Mouse (Mus musculus) spleen, adult 18-20 months (tissue): ENCODE data around the gene Olfr1443.
A peak's percentile ranks its signal among the peaks of the same experiment; 100 is the strongest.
"Not testable (repeated sequence)": the region's sequence is repeated elsewhere in the genome, so short reads cannot be mapped to it uniquely, and the experiment has no call there.

Source experiments
- DNase-seq, 2 experiments: peaks; one replicate each; pipeline ENCODE4 v3.0.0; 2022; ENCODE audit warnings: mixed read lengths in 2 of 2

Olfr1443 gene

GRCm38 (mm10) chr19:12677812-12678211 lies at the start of gene Olfr1443:
Gene Olfr1443, plus strand, starts transcription at chr19:12678112.
- DNase-seq, result no peak

GRCm38 (mm10) chr19:12633176-12633575 lies 44.7 kb upstream of the Olfr1443 start, which contains the start of gene Glyat:
Gene Glyat, plus strand, starts transcription at chr19:12633308.
- DNase-seq, result no peak

GRCm38 (mm10) chr19:12634259-12634658 lies 43.7 kb upstream of the Olfr1443 start:
- DNase-seq, result no peak

DNA sequence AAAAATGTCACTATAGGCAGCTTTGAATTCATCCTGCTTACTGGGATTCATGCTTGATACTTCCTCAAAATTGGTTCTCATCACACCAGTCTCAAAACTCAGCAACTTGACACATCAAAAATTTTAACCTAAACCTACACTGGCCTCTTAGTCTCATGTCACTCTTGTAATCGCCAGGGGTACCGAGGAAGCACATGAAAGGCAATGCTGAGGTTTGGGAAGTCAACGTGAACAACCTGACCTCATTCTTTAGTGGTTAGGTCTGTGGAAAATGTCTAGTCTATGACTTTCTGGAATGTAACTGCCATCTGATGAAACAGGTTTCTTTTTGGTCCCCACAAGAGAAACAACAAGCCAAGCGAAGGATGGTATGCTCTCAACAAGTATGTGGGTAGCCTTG lies 42.9 kb upstream of the Olfr1443 start:
- DNase-seq, result no peak

DNA sequence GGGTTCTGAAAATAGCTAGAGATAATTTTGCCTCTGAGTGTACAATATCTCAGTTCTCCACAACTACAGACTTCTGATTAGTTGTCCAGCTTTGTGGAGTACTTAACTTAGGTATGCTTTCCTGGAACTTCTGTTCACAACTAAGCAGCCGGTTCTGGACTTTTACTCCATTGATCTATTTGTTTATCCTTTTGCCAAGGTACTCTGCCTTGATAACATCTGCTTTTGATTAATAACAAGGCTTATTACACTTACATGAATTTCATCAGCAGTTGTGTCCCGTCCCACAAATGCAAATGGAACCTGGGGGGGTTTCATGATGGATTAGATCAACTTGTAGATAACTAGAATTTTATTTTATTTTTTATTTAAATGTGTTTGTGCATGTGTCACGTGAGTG lies 41.0 kb upstream of the Olfr1443 start:
- DNase-seq, result no peak

- no peak for DNase-seq
Measured at GRCm38 (mm10) chr19:12638049-12638448, 39.9 kb upstream of the Olfr1443 start.

- no peak for DNase-seq
Measured at GRCm38 (mm10) chr19:12649511-12649910, 28.4 kb upstream of the Olfr1443 start.

DNA sequence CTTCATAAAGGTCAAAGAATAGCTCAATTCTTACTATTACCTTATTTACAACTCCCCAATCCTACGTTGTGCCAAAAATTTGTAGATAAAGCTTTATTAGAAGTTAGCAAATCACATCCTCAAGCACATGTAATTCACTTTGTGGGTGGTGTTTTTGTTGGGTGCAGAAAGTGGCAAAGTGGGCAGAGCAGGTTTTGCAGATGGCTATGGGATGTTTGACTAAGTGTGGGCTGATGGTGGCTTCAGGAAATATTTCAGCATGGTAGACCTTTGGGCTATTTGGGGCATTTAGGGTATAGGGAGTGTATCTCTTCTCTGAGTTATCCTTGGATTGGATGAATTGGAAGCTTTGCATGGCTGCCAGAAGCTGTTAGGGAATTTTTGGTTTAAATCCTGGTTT lies 11.8 kb upstream of the Olfr1443 start:
- DNase-seq, result no peak

- DNase-seq, result not testable (repeated sequence)
Measured at GRCm38 (mm10) chr19:12668601-12669000, 9.3 kb upstream of the Olfr1443 start.

GRCm38 (mm10) chr19:12670139-12670538 lies 7.8 kb upstream of the Olfr1443 start, which contains the start of gene Olfr1442:
Gene Olfr1442, plus strand, starts transcription at chr19:12670439.
- DNase-seq, result no peak

DNA sequence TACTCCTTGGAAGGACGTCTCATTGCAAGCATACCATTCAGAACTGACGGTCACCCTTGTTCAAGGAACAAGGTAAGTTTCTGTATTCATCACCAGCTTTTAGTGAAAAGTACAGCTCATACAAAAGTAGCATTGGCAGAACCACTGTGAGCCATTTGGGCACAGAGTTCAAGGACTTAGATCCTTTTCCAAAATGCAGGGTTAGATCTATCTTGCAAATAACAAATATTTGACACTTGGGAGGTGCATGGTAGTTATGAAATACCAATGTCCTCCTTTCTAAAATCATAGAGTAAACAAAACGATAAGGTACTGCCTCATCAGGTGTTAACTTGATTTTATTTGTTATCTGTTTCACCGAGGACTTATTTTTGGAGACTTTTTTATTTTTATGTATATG lies 6.9 kb upstream of the Olfr1443 start:
- no peak for DNase-seq

- no peak for DNase-seq
Measured at GRCm38 (mm10) chr19:12684638-12685037, 6.7 kb downstream of the Olfr1443 start.

GRCm38 (mm10) chr19:12685231-12685630 lies 7.3 kb downstream of the Olfr1443 start:
- no peak for DNase-seq

DNA sequence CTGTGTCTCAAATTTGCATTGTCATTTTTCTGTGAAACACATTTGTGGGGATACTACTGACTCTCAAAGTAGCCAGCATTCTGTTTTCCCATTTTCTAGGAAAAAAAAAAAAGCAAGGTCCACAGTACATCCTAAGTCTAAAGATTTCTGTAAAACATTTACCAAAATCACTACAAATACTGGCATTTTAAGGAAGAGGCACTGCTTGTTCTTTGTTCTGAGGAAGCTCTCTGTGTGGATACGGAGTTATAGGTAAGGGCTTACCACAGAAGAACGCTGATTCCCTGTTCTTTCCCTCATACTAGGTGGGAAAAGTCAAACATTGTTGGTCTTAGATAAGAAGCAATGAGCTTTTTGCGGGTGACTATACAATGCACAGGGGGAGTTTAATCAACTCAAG lies 17.7 kb downstream of the Olfr1443 start, which contains the start of gene Keg1:
Gene Keg1, plus strand, starts transcription at position 197 of the 400 bp plus-strand sequence.
- no peak for DNase-seq

GRCm38 (mm10) chr19:12696221-12696620 lies 18.3 kb downstream of the Olfr1443 start:
- no peak for DNase-seq

GRCm38 (mm10) chr19:12708458-12708857 lies 30.5 kb downstream of the Olfr1443 start:
- no peak for DNase-seq

- DNase-seq, result no peak
Measured at GRCm38 (mm10) chr19:12708986-12709385, 31.1 kb downstream of the Olfr1443 start.

- no peak for DNase-seq
Measured at GRCm38 (mm10) chr19:12719189-12719588, 41.3 kb downstream of the Olfr1443 start.

DNA sequence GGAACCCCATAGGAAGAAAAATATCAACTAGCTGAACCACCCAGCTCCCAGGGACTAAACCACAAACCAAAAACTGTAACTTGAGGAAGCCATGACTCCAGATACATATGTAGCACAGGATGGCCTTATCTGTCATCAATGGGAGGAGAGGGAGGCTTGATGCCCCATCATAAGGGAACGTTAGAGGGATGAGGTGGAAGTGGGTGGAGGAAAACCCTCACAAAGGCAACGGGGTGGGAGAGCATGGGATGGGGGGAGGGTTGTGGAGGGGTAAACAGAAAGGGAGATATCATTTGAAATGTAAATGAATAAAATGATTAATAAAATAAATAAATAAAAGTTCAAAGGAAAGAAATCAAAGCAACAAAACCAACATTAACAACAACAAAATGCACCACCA lies 42.6 kb downstream of the Olfr1443 start:
- no peak for DNase-seq

- not testable (repeated sequence) for DNase-seq
Measured at GRCm38 (mm10) chr19:12720919-12721318, 43.0 kb downstream of the Olfr1443 start.

DNA sequence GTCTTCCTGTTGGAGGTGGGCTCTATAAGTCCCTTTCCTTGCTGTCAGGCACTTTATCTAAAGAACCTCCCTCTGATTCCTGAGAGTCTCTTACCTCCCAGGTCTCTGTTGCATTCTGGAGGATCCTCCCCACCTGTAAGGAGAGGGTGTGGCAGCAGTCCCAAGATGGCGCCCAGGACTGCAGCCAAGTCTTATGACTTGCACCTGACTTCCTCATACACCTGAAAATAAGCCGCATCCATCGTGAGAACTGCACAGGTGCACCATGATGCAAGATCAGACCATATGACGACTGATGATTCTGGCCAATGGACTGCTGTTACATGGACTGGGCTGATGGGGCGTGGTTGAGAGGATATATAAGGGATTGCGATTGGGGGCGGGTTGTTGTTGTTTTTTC lies 43.7 kb downstream of the Olfr1443 start:
- not testable (repeated sequence) for DNase-seq

DNA sequence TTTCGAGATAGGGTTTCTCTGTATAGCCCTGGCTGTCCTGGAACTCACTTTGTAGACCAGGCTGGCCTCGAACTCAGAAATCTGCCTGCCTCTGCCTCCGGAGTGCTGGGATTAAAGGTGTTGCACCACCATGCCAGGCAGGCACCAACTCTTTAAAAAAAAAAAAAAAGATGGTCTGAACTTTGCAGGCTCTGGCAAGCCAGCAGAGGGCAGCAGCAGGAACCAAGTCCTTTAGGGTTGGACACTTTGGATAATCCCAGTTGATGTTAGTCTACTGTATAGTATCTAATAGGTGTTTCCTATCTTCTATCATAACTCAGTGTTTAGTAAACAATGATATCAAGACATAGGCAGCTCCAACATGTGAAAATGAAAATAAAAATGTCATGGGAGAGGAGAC lies 44.4 kb downstream of the Olfr1443 start:
- DNase-seq, result peak; percentile 7 to 18

DNA sequence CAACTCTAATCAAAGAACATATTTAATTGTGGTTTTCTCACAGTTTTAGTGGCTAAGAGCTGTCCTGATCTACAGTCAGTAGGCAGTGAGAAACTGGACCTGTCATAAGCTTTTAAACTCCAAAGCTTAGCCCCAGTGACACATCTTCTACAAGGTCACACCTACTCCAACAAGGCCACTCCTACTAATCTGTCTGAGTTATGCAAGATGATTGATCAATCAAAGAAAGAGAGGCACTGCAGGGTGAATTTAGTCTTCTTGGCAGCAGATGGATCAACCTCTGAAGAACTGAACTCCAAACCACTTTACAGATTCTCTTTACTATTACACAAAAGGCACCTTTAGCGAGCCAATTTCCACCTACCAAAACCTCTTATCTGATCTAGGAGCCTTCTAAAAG lies 47.9 kb downstream of the Olfr1443 start:
- DNase-seq, result no peak

- no peak for DNase-seq
Measured at GRCm38 (mm10) chr19:12731036-12731435, 53.1 kb downstream of the Olfr1443 start.

GRCm38 (mm10) chr19:12731950-12732349 lies 54.0 kb downstream of the Olfr1443 start:
- DNase-seq, result no peak
